Mouse (Mus musculus): ENCODE data around the gene Nfkb1.

GRCm38 (mm10) chr3:135606592-135606991, 84.8 kb downstream of the Nfkb1 start:
- TF ChIP-seq CTCF (conservative IDR thresholded peaks at IDR 0.05; ENCODE audit: low read length) (no peak), POU5F1 (IDR thresholded peaks at IDR 0.05; ENCODE audit: borderline replicate concordance, low read length) (no peak)
